Mouse (Mus musculus) left cerebral cortex, postnatal 25 days (tissue): ENCODE measurements around the gene Disc1. TPM values are rescaled to one million over a fixed set of nuclear protein-coding genes. Genes with fewer than 3 reads are reported as not detected.

Source experiments
- DNase-seq, 2 experiments: peaks; one replicate each; pipeline ENCODE4 v3.0.0; 2022; ENCODE audit warnings: low spot score in 2 of 2, mixed read lengths in 1 of 2
- intact Hi-C: fragments of 180-260 bp; cut with DNase I; formaldehyde crosslinking; loops from one replicate; pipeline ENCODE4 v1.15.1; 2025
- total RNA-seq, 2 experiments: library from RNA; stranded (reverse); gene quantifications; 2 replicates each; pipeline ENCODE4 v1.2.3; 2021

Disc1 gene
- total RNA-seq, 2 experiments from 2014 or later = 2.5 to 3.1 TPM

GRCm38 (mm10) chr8:125166545-125166944 lies 112.5 kb downstream of the Disc1 start:
- DNase-seq = no peak
- intact Hi-C loops = loop anchor here (5.0 to 10.0 kb wide), 3 partner anchors 99 to 688 kb away; partner anchors contain the start of gene Sipa1l2

- intact Hi-C loops = loop anchor here (5.0 to 10.0 kb wide), 3 partner anchors 100 to 688 kb away; partner anchors contain the start of gene Sipa1l2
These were observed 113.0 kb downstream of the Disc1 start for GRCm38 (mm10) chr8:125166988-125167387.

GRCm38 (mm10) chr8:125169628-125170027 lies 115.6 kb downstream of the Disc1 start:
- no peak for DNase-seq
- intact Hi-C loops = loop anchor here (5.0 to 10.0 kb wide), 3 partner anchors 102 to 685 kb away; partner anchors contain the start of gene Sipa1l2

More at GRCm38 (mm10) chr8:125166988-125167387, 113.0 kb downstream of the Disc1 start:
- no peak for DNase-seq

- DNase-seq = no peak
- intact Hi-C loops = no loop called here
These were observed 117.5 kb downstream of the Disc1 start for GRCm38 (mm10) chr8:125171531-125171930.

- intact Hi-C loops = no loop called here
- DNase-seq = no peak
These were observed 120.2 kb downstream of the Disc1 start for GRCm38 (mm10) chr8:125174237-125174636.

- no peak for DNase-seq
- intact Hi-C loops = no loop called here
These were observed 120.9 kb downstream of the Disc1 start for GRCm38 (mm10) chr8:125174851-125175250.

- DNase-seq = no peak
- intact Hi-C loops = no loop called here
These were observed 121.7 kb downstream of the Disc1 start for GRCm38 (mm10) chr8:125175661-125176060.

GRCm38 (mm10) chr8:125177091-125177490 lies 123.1 kb downstream of the Disc1 start:
- no peak for DNase-seq
- intact Hi-C loops = no loop called here

- intact Hi-C loops = no loop called here
- no peak for DNase-seq
These were observed 124.0 kb downstream of the Disc1 start for GRCm38 (mm10) chr8:125177958-125178357.

GRCm38 (mm10) chr8:125183548-125184451 lies 129.8 kb downstream of the Disc1 start:
- DNase-seq = peak; percentile 80 to 82
- intact Hi-C loops = loop anchor here (2.0 to 5.0 kb wide), 2 partner anchors 109 to 385 kb away; partner anchors contain the start of gene Sipa1l2

GRCm38 (mm10) chr8:125184452-125184817 lies 130.4 kb downstream of the Disc1 start:
- DNase-seq = no peak
- intact Hi-C loops = loop anchor here (2.0 to 5.0 kb wide), 2 partner anchors 108 to 384 kb away; partner anchors contain the start of gene Sipa1l2

- intact Hi-C loops = loop anchor here (2.0 to 5.0 kb wide), 2 partner anchors 107 to 384 kb away; partner anchors contain the start of gene Sipa1l2
- no peak for DNase-seq
These were observed 130.9 kb downstream of the Disc1 start for GRCm38 (mm10) chr8:125184881-125185280.

- intact Hi-C loops = no loop called here
These were observed 133.0 kb downstream of the Disc1 start for GRCm38 (mm10) chr8:125187044-125187443.

GRCm38 (mm10) chr8:125193701-125194100 lies 139.7 kb downstream of the Disc1 start:
- intact Hi-C loops = no loop called here

More at GRCm38 (mm10) chr8:125187044-125187443, 133.0 kb downstream of the Disc1 start:
- DNase-seq = no peak

GRCm38 (mm10) chr8:125195121-125195520 lies 141.1 kb downstream of the Disc1 start:
- DNase-seq = no peak
- intact Hi-C loops = no loop called here

More at GRCm38 (mm10) chr8:125193701-125194100, 139.7 kb downstream of the Disc1 start:
- DNase-seq = no peak

- intact Hi-C loops = no loop called here
- DNase-seq = no peak
These were observed 142.6 kb downstream of the Disc1 start for GRCm38 (mm10) chr8:125196573-125197094.

- intact Hi-C loops = no loop called here
- no peak for DNase-seq
These were observed 143.5 kb downstream of the Disc1 start for GRCm38 (mm10) chr8:125197341-125198002.

GRCm38 (mm10) chr8:125198420-125199196 lies 144.6 kb downstream of the Disc1 start:
- intact Hi-C loops = no loop called here

More at GRCm38 (mm10) chr8:125198420-125199196, 144.6 kb downstream of the Disc1 start:
- DNase-seq = no peak
